In the genomic region with DNA sequence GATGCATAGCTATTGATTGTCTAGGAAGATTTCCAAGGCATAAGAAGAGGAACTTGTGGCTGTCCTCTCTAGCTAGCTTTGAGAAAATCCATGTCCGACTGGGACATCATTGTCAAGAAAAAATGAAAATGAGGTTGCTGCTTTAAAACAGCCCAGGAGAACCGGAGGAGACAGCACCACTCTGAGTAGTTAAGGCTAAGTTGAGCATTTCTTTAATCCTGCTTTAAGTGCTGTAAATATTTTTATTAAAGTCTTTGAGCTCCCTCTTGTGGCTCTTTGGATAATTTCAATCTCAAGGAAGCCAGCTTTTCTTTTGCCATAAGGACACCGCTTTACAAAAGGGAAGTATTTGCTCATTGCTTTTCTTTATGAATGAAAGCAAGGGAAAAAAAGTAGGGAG, we compare ENCODE assay signal across 7 mouse cellular contexts.
A peak's percentile ranks its signal among the peaks of the same experiment; 100 is the strongest.
DNase-seq lines count a peak whose midpoint lies in the region; ATAC-seq and TF ChIP-seq lines count a peak whose summit lies in the region.

No protein-coding gene starts in this region.

- no peak overlapping the region for H3K9ac ChIP-seq in kidney, postnatal 0 days (ENCODE audit: low read depth, low read length)
- H3K9ac ChIP-seq in hindbrain, embryonic 16.5 days (ENCODE audit: low read depth, low read length): no peak overlapping the region

- H3K27ac ChIP-seq in kidney, postnatal 0 days: no peak overlapping the region
- no peak overlapping the region for H3K27ac ChIP-seq in hindbrain, embryonic 16.5 days (ENCODE audit: low read depth, low read length)

- DNase-seq in kidney, postnatal 0 days (ENCODE audit: low spot score): peak; percentile 89
- no peak for DNase-seq in kidney, adult 11 months
- peak; percentile 68 for DNase-seq in ES-CJ7 (ENCODE audit: low read depth, low spot score)
- peak; percentile 61 for DNase-seq in brain, embryonic 18.5 days (ENCODE audit: low read depth, low spot score)
- DNase-seq in skeletal muscle tissue, adult 2 months (ENCODE audit: low read depth, low spot score): peak; percentile 37
- DNase-seq in right cerebral cortex, postnatal 10 days (ENCODE audit: low spot score in 2 of 2): no peak

- H3K4me3 ChIP-seq in kidney, postnatal 0 days (replicated peaks; ENCODE audit: low read depth, low read length): no peak overlapping the region
- no peak overlapping the region for H3K4me3 ChIP-seq in hindbrain, embryonic 16.5 days (ENCODE audit: low read length)

- H3K4me2 ChIP-seq in kidney, postnatal 0 days (ENCODE audit: low read length): no peak overlapping the region
- no peak overlapping the region for H3K4me2 ChIP-seq in hindbrain, embryonic 16.5 days (ENCODE audit: low read length)

- no peaks in the 10 kb centered on the region for H3K27me3 ChIP-seq in kidney, postnatal 0 days (ENCODE audit: insufficient read depth, low read length)
- H3K27me3 ChIP-seq in hindbrain, embryonic 16.5 days (replicated peaks; ENCODE audit: control insufficient read depth, insufficient read depth, low read length): 0 out of 2 replicates have a peak, but pooled peaks cover 2% of the 10 kb centered on the region

- no peak for ATAC-seq in kidney, postnatal 0 days (replicated peaks; ENCODE audit: low FRiP score, low read depth)
- ATAC-seq in hindbrain, embryonic 16.5 days: peak; percentile 68

- H3K9me3 ChIP-seq in kidney, postnatal 0 days (replicated peaks; ENCODE audit: low read length): no peaks in the 10 kb centered on the region
- H3K9me3 ChIP-seq in hindbrain, embryonic 16.5 days (ENCODE audit: control insufficient read depth, low read length): no peaks in the 10 kb centered on the region

- WGBS in kidney, postnatal 0 days: 19% methylated on average over 3 of the region's 3 CpGs
- 12% methylated on average over 3 of the region's 3 CpGs for WGBS in hindbrain, embryonic 16.5 days

- TF ChIP-seq CTCF in kidney, postnatal 0 days (IDR thresholded peaks at IDR 0.05; ENCODE audit: low read depth): peak; percentile 75

- no peaks in the 10 kb centered on the region for H3K36me3 ChIP-seq in kidney, postnatal 0 days (ENCODE audit: insufficient read depth, low read length)
- no peaks in the 10 kb centered on the region for H3K36me3 ChIP-seq in hindbrain, embryonic 16.5 days (ENCODE audit: control insufficient read depth, insufficient read depth, low read length)

- H3K4me1 ChIP-seq in kidney, postnatal 0 days (replicated peaks; ENCODE audit: insufficient read depth, low read length): no peaks in the 10 kb centered on the region
- no peaks in the 10 kb centered on the region for H3K4me1 ChIP-seq in hindbrain, embryonic 16.5 days (ENCODE audit: control insufficient read depth, insufficient read depth, low read depth, low read length)

Comparison
In these comparisons a context has a peak if more than half of its experiments do, and no peak if none do; other contexts are left out.
1. DNase-seq: peak in kidney, postnatal 0 days (single experiment), ES-CJ7 (single experiment), brain, embryonic 18.5 days (single experiment) and skeletal muscle tissue, adult 2 months (single experiment); none in kidney, adult 11 months (single experiment) and right cerebral cortex, postnatal 10 days (0 of 2).